Mouse (Mus musculus): ENCODE measurements around the gene Mettl7b. TPM values are rescaled to one million over a fixed set of nuclear protein-coding genes. Genes with fewer than 3 reads are reported as not detected.
"Not testable (repeated sequence)": the region's sequence is repeated elsewhere in the genome, so short reads cannot be mapped to it uniquely, and the experiment has no call there.

Mettl7b gene
- not detected in 2 replicates for polyA plus RNA-seq (2012; ENCODE audit: insufficient read depth, insufficient read length, low replicate concordance, missing spikeins)

DNA sequence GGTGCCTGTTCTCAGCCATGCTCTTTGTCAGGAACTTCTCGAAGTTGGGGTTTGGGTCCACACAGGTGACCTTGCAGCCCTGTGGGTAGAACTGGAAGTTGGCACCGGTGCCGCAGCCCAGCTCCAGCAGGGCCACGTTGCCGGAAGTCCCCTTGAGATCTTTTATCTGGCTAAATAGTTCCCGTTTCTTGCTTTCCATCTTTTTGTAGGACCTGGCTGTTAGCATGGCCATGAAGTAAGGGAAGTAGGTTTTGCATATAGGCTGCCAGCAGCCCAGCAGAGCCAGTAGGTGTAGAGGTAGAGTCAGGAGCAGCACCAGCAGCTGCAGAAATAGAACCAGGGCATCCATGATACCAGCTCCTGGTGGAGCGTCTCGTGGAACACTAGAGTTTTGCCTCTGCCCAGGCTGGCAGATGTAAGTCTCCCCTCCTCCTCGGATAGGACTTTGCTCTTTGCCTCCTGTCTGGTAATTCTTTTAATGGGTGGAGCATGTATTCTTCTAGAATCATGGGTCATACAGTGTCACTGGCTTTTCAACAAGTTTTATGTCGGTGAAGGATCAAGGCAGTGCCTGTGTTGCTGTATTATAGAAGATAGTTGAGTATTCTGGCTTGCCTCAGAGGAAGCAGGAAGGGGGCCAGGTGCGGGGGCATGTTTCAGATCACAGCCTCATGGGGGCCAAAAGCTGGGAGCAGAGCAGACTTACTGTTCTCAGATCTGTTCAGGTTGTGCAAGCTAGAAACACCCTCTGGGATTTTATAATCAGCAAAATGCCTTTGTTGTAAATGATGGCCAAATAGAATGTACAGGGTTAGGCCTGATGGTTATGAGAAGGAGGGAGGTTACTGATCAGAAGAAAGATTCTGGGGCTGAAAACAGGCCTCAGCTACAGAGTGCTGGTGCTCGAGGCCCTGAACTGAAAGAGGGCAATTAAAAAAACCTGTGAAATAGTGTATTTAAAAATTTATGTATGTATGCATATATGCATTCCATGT is at the start of gene Mettl7b:
TSS of gene Mettl7b (minus strand) at position 399 of the 995 bp plus-strand sequence.
- no peak for TF ChIP-seq CTCF (IDR thresholded peaks at IDR 0.05; ENCODE audit: insufficient read depth, low read depth, low read length)
- no peak for TF ChIP-seq POLR2A (IDR thresholded peaks at IDR 0.05; ENCODE audit: insufficient read depth, low read depth, low read length)
- no peak within 1 kb of the TSS for H3K4me3 ChIP-seq (ENCODE audit: insufficient read depth, low read depth, low read length)
- WGBS = 87% methylated on average over 12 of the region's 12 CpGs
- H3K27ac ChIP-seq (ENCODE audit: insufficient read depth, low read depth, low read length) = no peak within 1 kb of the TSS
- no peaks in the 10 kb centered on the region for H3K4me1 ChIP-seq (ENCODE audit: control insufficient read depth, insufficient read depth, low read length)

DNA sequence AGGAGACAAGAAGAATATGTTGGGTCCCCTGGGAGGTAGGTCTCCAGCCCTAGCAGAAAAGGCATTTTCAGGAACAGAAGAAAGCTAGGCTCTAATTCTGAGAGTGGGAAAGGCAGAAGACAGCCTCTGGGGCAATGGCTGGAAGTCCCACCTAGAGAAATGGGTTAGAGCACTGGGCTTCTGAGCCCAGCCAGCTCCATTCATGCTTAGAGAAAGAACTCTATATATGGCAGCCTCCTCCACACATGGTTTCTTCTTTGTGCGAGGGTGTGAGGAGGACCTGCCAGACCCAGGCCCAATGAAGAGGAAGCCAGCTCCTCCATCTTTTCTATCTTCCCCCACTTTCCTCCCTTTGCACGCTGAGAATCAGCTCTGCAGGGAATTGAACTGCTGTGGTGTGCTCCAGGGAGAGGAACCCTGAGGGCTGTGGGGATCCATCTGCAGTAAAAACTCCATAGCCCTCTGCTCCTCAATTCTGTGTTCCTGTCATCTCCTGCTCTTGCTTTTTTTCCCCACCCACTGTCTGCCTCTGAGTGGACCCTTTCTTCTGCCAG is 49.6 kb upstream of the Mettl7b start, which contains the start of gene Olfr763:
TSS of gene Olfr763 (plus strand) at position 504 of the 554 bp plus-strand sequence.
- Histone ChIP-seq H3K4me1 (ENCODE audit: control insufficient read depth, insufficient read depth, low read length) (no peaks in the 10 kb centered on the region), H3K27ac (ENCODE audit: insufficient read depth, low read depth, low read length) (no peak within 1 kb of the TSS), H3K4me3 (ENCODE audit: insufficient read depth, low read depth, low read length) (no peak within 1 kb of the TSS)
- TF ChIP-seq CTCF (IDR thresholded peaks at IDR 0.05; ENCODE audit: insufficient read depth, low read depth, low read length) (no peak), POLR2A (IDR thresholded peaks at IDR 0.05; ENCODE audit: insufficient read depth, low read depth, low read length) (no peak)
- WGBS = 35% methylated on average over 2 of the region's 2 CpGs

DNA sequence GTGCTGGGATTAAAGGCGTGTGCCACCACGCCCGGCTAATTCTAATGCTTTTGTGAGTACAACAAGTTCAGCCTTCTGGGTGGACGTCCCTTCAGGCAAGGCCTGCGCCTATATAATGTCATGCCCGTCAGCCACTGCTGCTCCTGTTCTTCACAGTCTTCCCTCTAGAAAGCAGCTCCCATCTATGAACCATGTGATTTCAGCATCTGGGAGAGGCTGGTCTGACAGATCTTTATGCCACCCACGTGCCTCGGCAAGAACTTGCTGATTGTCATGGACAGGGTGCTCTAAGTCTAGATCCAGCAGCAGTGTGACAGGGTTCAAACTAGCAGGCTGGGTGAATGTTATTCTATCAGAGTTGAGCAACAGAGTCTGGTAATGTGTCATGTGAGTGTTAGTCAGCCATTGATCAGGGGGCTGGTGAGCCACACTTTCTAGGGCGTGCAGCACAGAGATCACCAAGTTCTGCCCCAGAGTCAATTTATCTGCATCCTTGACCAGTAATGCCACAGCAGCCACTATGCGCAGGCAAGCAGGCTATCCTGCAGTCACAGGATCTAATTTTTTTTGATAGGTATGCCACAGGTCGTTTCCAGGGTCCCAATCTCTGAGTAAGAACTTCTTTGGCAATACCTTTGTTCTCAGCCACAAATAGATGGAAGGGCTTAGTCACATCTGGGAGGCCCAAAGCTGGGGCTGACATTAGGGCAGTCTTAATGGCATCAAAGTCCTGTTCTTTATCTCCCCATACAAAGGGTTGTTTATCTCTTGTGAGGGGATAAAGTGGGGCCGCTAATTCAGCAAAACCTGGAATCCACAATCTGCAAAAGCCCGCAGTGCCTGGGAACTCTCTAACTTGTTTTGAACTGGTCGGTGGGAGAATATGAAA is 43.5 kb upstream of the Mettl7b start:
- Histone ChIP-seq H3K27ac (ENCODE audit: insufficient read depth, low read depth, low read length) (no peak overlapping the region), H3K4me3 (ENCODE audit: insufficient read depth, low read depth, low read length) (no peak overlapping the region), H3K4me1 (ENCODE audit: control insufficient read depth, insufficient read depth, low read length) (no peaks in the 10 kb centered on the region)
- TF ChIP-seq POLR2A (IDR thresholded peaks at IDR 0.05; ENCODE audit: insufficient read depth, low read depth, low read length) (no peak), CTCF (IDR thresholded peaks at IDR 0.05; ENCODE audit: insufficient read depth, low read depth, low read length) (no peak)
- 72% methylated on average over 14 of the region's 14 CpGs for WGBS

DNA sequence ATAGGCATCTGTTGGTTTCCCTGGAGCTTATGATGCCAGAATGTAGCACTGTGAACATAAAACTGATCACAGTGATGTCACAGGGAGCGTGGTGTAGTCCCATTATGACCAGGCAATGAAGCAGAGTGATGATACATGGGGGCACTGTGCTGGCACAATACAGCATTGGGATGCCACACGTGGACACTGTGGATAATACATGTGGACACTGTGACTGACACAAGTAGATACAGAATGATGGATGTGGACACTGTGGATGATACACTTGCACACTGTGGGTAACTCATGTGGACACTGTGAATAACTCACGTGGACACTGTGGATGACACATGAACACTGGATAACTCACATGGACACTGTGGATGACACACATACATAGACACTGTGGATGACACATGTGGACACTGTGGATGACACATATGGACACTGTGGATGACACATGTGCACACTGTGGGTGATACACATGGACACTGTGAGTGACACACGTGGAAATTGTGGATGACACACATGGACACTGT is 35.8 kb upstream of the Mettl7b start:
- Histone ChIP-seq H3K4me1 (ENCODE audit: control insufficient read depth, insufficient read depth, low read length) (no peaks in the 10 kb centered on the region), H3K27ac (ENCODE audit: insufficient read depth, low read depth, low read length) (no peak overlapping the region), H3K4me3 (ENCODE audit: insufficient read depth, low read depth, low read length) (no peak overlapping the region)
- WGBS = 70% methylated on average over 4 of the region's 4 CpGs
- TF ChIP-seq CTCF (IDR thresholded peaks at IDR 0.05; ENCODE audit: insufficient read depth, low read depth, low read length) (no peak), POLR2A (IDR thresholded peaks at IDR 0.05; ENCODE audit: insufficient read depth, low read depth, low read length) (no peak)

DNA sequence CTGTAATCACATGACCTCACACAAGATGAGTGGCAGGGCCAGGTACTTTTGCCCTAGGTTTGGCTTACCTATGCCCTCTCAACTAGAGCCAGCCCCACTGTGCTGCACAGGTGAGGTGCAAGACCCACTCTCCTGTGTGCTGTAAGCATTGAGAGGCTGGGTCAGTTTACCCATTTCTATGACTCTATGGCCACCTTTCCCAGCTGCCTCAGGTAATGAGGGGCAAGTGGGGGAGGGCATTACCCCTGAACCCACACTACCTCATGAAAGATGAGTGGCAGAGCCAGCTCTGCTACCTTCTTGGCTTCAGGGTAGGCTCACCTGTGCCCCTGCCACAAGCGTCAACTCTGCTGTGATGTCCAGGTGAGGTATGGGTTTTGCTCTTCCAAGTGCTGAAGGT is 35.0 kb upstream of the Mettl7b start:
- Histone ChIP-seq H3K27ac (ENCODE audit: insufficient read depth, low read depth, low read length) (no peak overlapping the region), H3K4me1 (ENCODE audit: control insufficient read depth, insufficient read depth, low read length) (no peaks in the 10 kb centered on the region), H3K4me3 (ENCODE audit: insufficient read depth, low read depth, low read length) (no peak overlapping the region)
- TF ChIP-seq CTCF (IDR thresholded peaks at IDR 0.05; ENCODE audit: insufficient read depth, low read depth, low read length) (no peak), POLR2A (IDR thresholded peaks at IDR 0.05; ENCODE audit: insufficient read depth, low read depth, low read length) (no peak)
- 97% methylated on average over 1 of the region's 1 CpGs for WGBS

DNA sequence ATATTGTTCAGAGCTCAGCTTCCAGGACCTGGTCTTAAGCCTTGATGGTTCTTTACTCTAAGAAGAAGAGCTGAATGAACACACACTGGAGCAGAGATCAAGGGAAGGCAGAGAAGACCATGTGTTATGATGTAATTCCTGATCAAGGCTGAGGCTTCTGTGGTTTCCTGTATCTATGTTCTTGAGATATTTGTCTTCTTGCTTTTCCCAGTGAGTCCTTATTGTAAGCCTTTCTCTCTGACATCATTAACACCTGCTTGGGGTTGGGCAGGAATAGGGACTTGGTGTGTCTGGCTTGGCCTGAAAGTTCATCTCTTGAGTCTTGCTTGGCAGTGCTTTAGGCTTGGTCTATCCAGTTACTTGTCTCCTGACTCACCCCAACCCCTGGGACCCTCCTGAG is 30.2 kb upstream of the Mettl7b start:
- Histone ChIP-seq H3K4me1 (ENCODE audit: control insufficient read depth, insufficient read depth, low read length) (no peaks in the 10 kb centered on the region), H3K27ac (ENCODE audit: insufficient read depth, low read depth, low read length) (no peak overlapping the region), H3K4me3 (ENCODE audit: insufficient read depth, low read depth, low read length) (no peak overlapping the region)
- TF ChIP-seq POLR2A (IDR thresholded peaks at IDR 0.05; ENCODE audit: insufficient read depth, low read depth, low read length) = no peak
- TF ChIP-seq CTCF (IDR thresholded peaks at IDR 0.05; ENCODE audit: insufficient read depth, low read depth, low read length) = no peak

DNA sequence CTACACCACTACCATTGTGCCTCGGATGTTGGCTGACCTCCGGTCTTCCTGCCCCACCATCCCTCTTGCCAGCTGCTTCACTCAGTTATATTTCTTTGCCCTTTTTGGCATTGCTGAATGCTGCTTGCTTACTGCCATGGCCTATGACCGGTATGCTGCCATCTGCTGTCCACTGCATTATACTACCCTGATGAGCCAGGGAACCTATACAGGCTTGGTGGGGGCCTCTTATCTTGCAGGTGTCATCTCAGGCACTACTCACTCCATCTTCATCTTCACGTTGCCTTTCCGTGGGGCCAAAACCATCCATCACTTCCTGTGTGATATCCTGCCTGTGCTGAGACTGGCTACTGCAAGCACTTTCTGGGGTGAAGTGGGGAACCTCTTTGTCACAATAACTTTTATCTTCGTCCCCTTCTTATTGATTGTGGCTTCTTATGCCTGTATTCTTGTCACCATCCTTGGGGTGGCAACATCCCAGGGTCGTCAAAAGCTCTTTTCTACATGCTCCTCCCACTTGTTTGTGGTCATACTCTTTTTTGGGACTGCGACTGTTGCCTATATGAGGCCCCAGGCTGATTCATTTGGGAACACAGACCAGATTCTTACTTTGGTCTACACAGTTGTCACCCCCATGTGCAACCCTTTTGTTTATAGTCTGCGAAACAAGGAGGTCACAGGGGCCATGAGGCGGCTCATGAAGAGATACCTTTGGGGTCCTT is 29.5 kb upstream of the Mettl7b start:
- not testable (repeated sequence) for H3K4me1 ChIP-seq (ENCODE audit: control insufficient read depth, insufficient read depth, low read length); H3K27ac ChIP-seq (ENCODE audit: insufficient read depth, low read depth, low read length); H3K4me3 ChIP-seq (ENCODE audit: insufficient read depth, low read depth, low read length)
- WGBS = 65% methylated on average over 7 of the region's 10 CpGs

DNA sequence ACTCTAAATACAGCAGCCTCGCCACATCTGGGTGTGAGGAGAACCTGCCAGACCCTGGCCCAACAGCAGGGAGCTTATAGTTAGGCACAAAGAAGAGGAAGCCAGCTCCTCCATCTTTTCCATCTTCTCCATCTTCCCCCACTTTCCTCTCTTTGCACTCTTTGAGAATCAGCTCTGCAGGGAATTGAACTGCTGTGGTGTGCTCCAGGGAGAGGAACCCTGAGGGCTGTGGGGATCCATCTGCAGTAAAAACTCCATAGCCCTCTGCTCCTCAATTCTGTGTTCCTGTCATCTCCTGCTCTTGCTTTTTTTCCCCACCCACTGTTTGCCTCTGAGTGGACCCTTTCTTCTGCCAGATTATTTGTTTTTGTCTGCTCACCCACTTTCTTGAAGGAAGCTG is 28.3 kb upstream of the Mettl7b start, which contains the start of gene Olfr9:
TSS of gene Olfr9 (plus strand) at position 301 of the 400 bp plus-strand sequence.
- H3K4me3 ChIP-seq (ENCODE audit: insufficient read depth, low read depth, low read length); H3K27ac ChIP-seq (ENCODE audit: insufficient read depth, low read depth, low read length); H3K4me1 ChIP-seq (ENCODE audit: control insufficient read depth, insufficient read depth, low read length): not testable (repeated sequence)
- whole genome bisulfite sequencing = 75% methylated on average over 1 of the region's 1 CpGs
